Mouse (Mus musculus) hindbrain, embryonic 14.5 days (tissue): Measurements from ENCODE around the gene Aasdh. TPM values are rescaled to one million over a fixed set of nuclear protein-coding genes. Genes with fewer than 3 reads are reported as not detected.

ENCODE experiments used
- ATAC-seq: fragments of 200-750 bp; cut with Nextera tagmentation; 2 replicates; pipeline ENCODE4 v1.8.0; 2017; ENCODE audit warnings: moderate number of reproducible peaks, mild to moderate bottlenecking, moderate TSS enrichment, moderate library complexity; ENCODE audit not compliant: low FRiP score
- DNase-seq: peaks from one replicate; pipeline ENCODE4 v3.0.0-alpha.2; 2015; ENCODE audit warnings: low spot score
- H3K27ac ChIP-seq: fragments of 300-500 bp; sonication (generic); 2 replicates; pipeline ENCODE4 v1.5.1; 2014; ENCODE audit warnings: mild to moderate bottlenecking, moderate library complexity
- H3K27me3 ChIP-seq: fragments of 300-500 bp; sonication (generic); 2 replicates; pipeline ENCODE4 v1.6.1; 2014; ENCODE audit warnings: mild to moderate bottlenecking, low read length, mixed read lengths; ENCODE audit not compliant: control insufficient read depth, insufficient read depth
- H3K36me3 ChIP-seq: fragments of 300-500 bp; sonication (generic); replicated peaks from 2 replicates; pipeline ENCODE4 v1.6.1; 2014; ENCODE audit not compliant: control insufficient read depth, insufficient read depth
- H3K4me1 ChIP-seq: fragments of 300-500 bp; sonication (generic); replicated peaks from 2 replicates; pipeline ENCODE4 v1.6.1; 2014; ENCODE audit warnings: antibody characterized with exemption, low read length, mixed read lengths; ENCODE audit not compliant: control insufficient read depth, insufficient read depth
- H3K4me2 ChIP-seq: fragments of 300-500 bp; sonication (generic); replicated peaks from 2 replicates; pipeline ENCODE4 v1.6.1; 2014; ENCODE audit warnings: mild to moderate bottlenecking, moderate library complexity
- H3K4me3 ChIP-seq: fragments of 300-500 bp; sonication (generic); replicated peaks from 2 replicates; pipeline ENCODE4 v1.5.1; 2014; ENCODE audit warnings: mild to moderate bottlenecking, low read length
- H3K9ac ChIP-seq: fragments of 300-500 bp; sonication (generic); 2 replicates; pipeline ENCODE4 v1.6.1; 2014
- H3K9me3 ChIP-seq: fragments of 300-500 bp; sonication (generic); 2 replicates; pipeline ENCODE4 v1.6.1; 2016; ENCODE audit warnings: low read length; ENCODE audit not compliant: control insufficient read depth
- WGBS: fragments of 180-500 bp; shearing (Covaris S2); extraction: QIAGEN DNeasy Blood & Tissue Kit; methylation state at CpG from one replicate; pipeline ENCODE4 v1.1.7; 2014; 5-methylcytosine and 5-hydroxymethylcytosine counted together
- polyA plus RNA-seq: library from polyadenylated mRNA; unstranded; fragments of >200 nt; fragmentation: Nextera tagmentation; extraction: Ambion mirVana; gene quantifications from 2 replicates; pipeline ENCODE4 v1.2.1, GENCODE M21; 2014

Gene Aasdh
- polyA plus RNA-seq, 1 experiment from 2014 or later, result 18.6 TPM

DNA sequence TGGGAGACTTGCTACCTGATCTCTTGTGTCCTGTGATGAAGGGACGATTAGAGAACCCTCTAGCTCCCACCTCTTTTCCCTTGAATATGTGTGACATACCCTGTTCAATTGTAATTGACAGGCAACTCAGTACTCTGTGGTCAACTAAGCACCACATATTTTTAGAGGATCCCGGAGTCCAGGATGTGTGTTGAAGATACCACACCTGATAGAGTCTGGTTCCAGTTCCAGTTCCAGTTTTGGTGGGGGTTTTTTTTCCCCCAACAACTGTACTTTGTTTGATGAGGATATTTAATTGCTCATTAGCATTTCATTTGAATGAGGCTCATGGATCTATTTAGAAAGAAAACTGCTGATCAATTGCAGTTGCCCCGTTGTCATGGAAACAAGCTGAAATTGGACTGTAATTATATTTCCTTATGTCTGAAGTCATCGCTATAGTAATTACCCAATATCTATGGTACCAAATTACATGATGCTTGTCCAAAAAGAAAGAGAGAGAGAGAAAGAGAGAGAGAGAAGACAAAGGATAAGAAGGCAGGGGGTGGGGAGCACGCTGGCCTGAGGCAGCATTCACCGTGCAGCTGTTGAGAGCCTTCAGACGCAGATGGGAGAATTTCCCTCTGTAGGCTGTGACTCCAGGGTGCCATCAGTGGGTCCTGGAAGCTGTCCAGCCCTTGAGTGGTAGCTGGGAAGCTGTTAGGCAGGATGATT is 76.6 kb downstream of the Aasdh start:
- Histone ChIP-seq H3K27ac (peak overlapping the region; percentile 86), H3K36me3 (peaks cover 8% of the 10 kb centered on the region), H3K4me3 (no peak overlapping the region), H3K9me3 (no peaks in the 10 kb centered on the region), H3K9ac (no peak overlapping the region), H3K4me2 (no peak overlapping the region), H3K27me3 (no peaks in the 10 kb centered on the region), H3K4me1 (peaks cover 18% of the 10 kb centered on the region)
- ATAC-seq (peak; percentile 68), DNase-seq (peak; percentile 61)
- WGBS, result 49% methylated on average over 7 of the region's 7 CpGs

Other genes with a start within 250 kb of the Aasdh start
- 51.0 and 56.9 TPM in 2 replicates for gene C530008M17Rik, start 249.0 kb downstream of the Aasdh start, polyA plus RNA-seq
- gene Paics, start 45.8 kb upstream of the Aasdh start, polyA plus RNA-seq, result 161 and 188 TPM in 2 replicates
- gene Ppat, start 46.1 kb upstream of the Aasdh start, polyA plus RNA-seq, result 13.7 and 17.4 TPM in 2 replicates
- 87.6 and 95.2 TPM in 2 replicates for gene Srp72, start 69.2 kb upstream of the Aasdh start, polyA plus RNA-seq
- gene Arl9, start 98.5 kb upstream of the Aasdh start, polyA plus RNA-seq, result not detected in 2 replicates
- 0.53 and 0.66 TPM in 2 replicates for gene Thegl, start 110.5 kb upstream of the Aasdh start, polyA plus RNA-seq
- gene Hopx, start 209.6 kb upstream of the Aasdh start, polyA plus RNA-seq, result 8.4 and 11.3 TPM in 2 replicates